ENCODE assay signal across 14 mouse cellular contexts in genomic region chr5:150314582-150314981, GRCm38 (mm10).
"Had no signal": no experiment of that assay in that cellular context is flagged by ENCODE, and none has a peak within 500 bp of the region (broad histone marks: within the 10 kb centered on the region; RNA-seq: fewer than 3 reads in every experiment).

No protein-coding gene starts in this region.

- H3K27me3 ChIP-seq: kidney, embryonic 15.5 days; limb, embryonic 15.5 days; liver, embryonic 12.5 days; midbrain, embryonic 15.5 days; neural tube, embryonic 13.5 days; stomach, embryonic 15.5 days had no signal

- ATAC-seq: liver, embryonic 12.5 days; midbrain, embryonic 15.5 days had no signal

- H3K4me3 ChIP-seq: kidney, embryonic 15.5 days; limb, embryonic 15.5 days; liver, embryonic 12.5 days; midbrain, embryonic 15.5 days; neural tube, embryonic 13.5 days; stomach, embryonic 15.5 days had no signal

- H3K27ac ChIP-seq: kidney, embryonic 15.5 days; limb, embryonic 15.5 days; liver, embryonic 12.5 days; midbrain, embryonic 15.5 days; neural tube, embryonic 13.5 days; stomach, embryonic 15.5 days had no signal

- DNase-seq: kidney, adult 2 months; kidney, postnatal 25 days; lung, embryonic 14.5 days; lung, postnatal 10 days; lung, postnatal 4 days; retina, postnatal 1 day; right cerebral cortex, postnatal 4 days; thymus, postnatal 4 days had no signal
